Mouse (Mus musculus) liver, adult 2 months (tissue): ENCODE results near the gene Phactr2. TPM values are rescaled to one million over a fixed set of nuclear protein-coding genes. Genes with fewer than 3 reads are reported as not detected.

Experiments
- DNase-seq: peaks from one replicate; pipeline ENCODE4 v3.0.0-alpha.2; 2011; ENCODE audit warnings: low read depth, low spot score; ENCODE audit errors: extremely low read depth
- H3K27ac ChIP-seq: fragments of 200-500 bp; replicated peaks from 2 replicates; pipeline ENCODE4 v1.5.1; 2012; ENCODE audit warnings: low read depth, mild to moderate bottlenecking, control low read depth, inconsistent platforms, low read length; ENCODE audit not compliant: insufficient read depth
- H3K27me3 ChIP-seq: fragments of 200-500 bp; 2 replicates; pipeline ENCODE4 v1.6.1; 2012; ENCODE audit warnings: mild to moderate bottlenecking, moderate library complexity, low read length, inconsistent platforms; ENCODE audit not compliant: control insufficient read depth, insufficient read depth
- H3K36me3 ChIP-seq: fragments of 200-500 bp; 2 replicates; pipeline ENCODE4 v1.6.1; 2012; ENCODE audit warnings: low read length, inconsistent platforms; ENCODE audit not compliant: control insufficient read depth, insufficient read depth
- H3K4me1 ChIP-seq: fragments of 200-500 bp; 2 replicates; pipeline ENCODE4 v1.6.1; 2011; ENCODE audit warnings: low read length; ENCODE audit not compliant: control insufficient read depth, insufficient read depth
- H3K4me3 ChIP-seq: fragments of 200-500 bp; 2 replicates; pipeline ENCODE4 v1.5.1; 2011; ENCODE audit warnings: low read depth, mild to moderate bottlenecking, control low read depth, low read length, moderate library complexity; ENCODE audit not compliant: insufficient read depth
- H3K79me2 ChIP-seq: fragments of 200-500 bp; 2 replicates; pipeline ENCODE4 v1.6.1; 2012; ENCODE audit warnings: inconsistent platforms, mild to moderate bottlenecking, low read length, moderate library complexity; ENCODE audit not compliant: control insufficient read depth, insufficient read depth
- H3K9ac ChIP-seq: fragments of 200-500 bp; 2 replicates; pipeline ENCODE4 v1.6.1; 2012; ENCODE audit warnings: low read depth, mild to moderate bottlenecking, control low read depth, inconsistent platforms, low read length
- CTCF ChIP-seq: fragments of 200-500 bp; IDR thresholded peaks from 2 replicates; pipeline ENCODE4 v1.5.1; 2011; ENCODE audit warnings: low read depth, low read length, control low read depth
- POLR2A ChIP-seq: fragments of 200-500 bp; IDR thresholded peaks from 2 replicates; pipeline ENCODE4 v1.6.1; 2011; ENCODE audit warnings: low read length, control low read depth; ENCODE audit not compliant: insufficient read depth; ENCODE audit errors: extremely low read depth
- WGBS: fragments of 180-500 bp; shearing (Covaris S2); methylation state at CpG from one replicate; pipeline ENCODE4 v1.1.7; 2018; 5-methylcytosine and 5-hydroxymethylcytosine counted together
- polyA plus RNA-seq: library from polyadenylated mRNA; depleted of rRNA; stranded (reverse); fragments of >200 nt; gene quantifications from 2 replicates; pipeline ENCODE4 v1.2.3, GENCODE M21; 2012
- total RNA-seq: library from RNA; depleted of rRNA; stranded (reverse); fragments of >200 nt; gene quantifications from 2 replicates; pipeline ENCODE4 v1.2.3, GENCODE M21; 2014

Gene Phactr2
- total and polyA plus RNA-seq, 2 experiments = 1.2 to 3.9 TPM

GRCm38 (mm10) chr10:13336964-13337363 lies 137.2 kb downstream of the Phactr2 start:
- no peaks in the 10 kb centered on the region for H3K27me3 ChIP-seq
- no peak overlapping the region for H3K4me3 ChIP-seq
- no peak for DNase-seq
- no peaks in the 10 kb centered on the region for H3K36me3 ChIP-seq
- H3K4me1 ChIP-seq = no peaks in the 10 kb centered on the region
- TF ChIP-seq POLR2A (no peak), CTCF (no peak)
- WGBS = 60% methylated on average over 4 of the region's 4 CpGs
- no peak overlapping the region for H3K27ac ChIP-seq
- no peaks in the 10 kb centered on the region for H3K79me2 ChIP-seq
- H3K9ac ChIP-seq = no peak overlapping the region

- H3K79me2 ChIP-seq = no peaks in the 10 kb centered on the region
- H3K9ac ChIP-seq = no peak overlapping the region
- no peak overlapping the region for H3K27ac ChIP-seq
- no peak for TF ChIP-seq POLR2A
- no peak for TF ChIP-seq CTCF
- H3K27me3 ChIP-seq = no peaks in the 10 kb centered on the region
- no peaks in the 10 kb centered on the region for H3K4me1 ChIP-seq
- WGBS = 82% methylated on average over 6 of the region's 6 CpGs
- H3K4me3 ChIP-seq = no peak overlapping the region
- H3K36me3 ChIP-seq = no peaks in the 10 kb centered on the region
- DNase-seq = no peak
Measured at GRCm38 (mm10) chr10:13335814-13336213, 138.4 kb downstream of the Phactr2 start.

GRCm38 (mm10) chr10:13335347-13335746 lies 138.9 kb downstream of the Phactr2 start:
- Histone ChIP-seq H3K4me3 (no peak overlapping the region), H3K9ac (no peak overlapping the region), H3K4me1 (no peaks in the 10 kb centered on the region), H3K27ac (no peak overlapping the region), H3K27me3 (no peaks in the 10 kb centered on the region), H3K36me3 (no peaks in the 10 kb centered on the region), H3K79me2 (no peaks in the 10 kb centered on the region)
- no peak for TF ChIP-seq CTCF
- TF ChIP-seq POLR2A = no peak
- no peak for DNase-seq
- 85% methylated on average over 6 of the region's 6 CpGs for WGBS

DNA sequence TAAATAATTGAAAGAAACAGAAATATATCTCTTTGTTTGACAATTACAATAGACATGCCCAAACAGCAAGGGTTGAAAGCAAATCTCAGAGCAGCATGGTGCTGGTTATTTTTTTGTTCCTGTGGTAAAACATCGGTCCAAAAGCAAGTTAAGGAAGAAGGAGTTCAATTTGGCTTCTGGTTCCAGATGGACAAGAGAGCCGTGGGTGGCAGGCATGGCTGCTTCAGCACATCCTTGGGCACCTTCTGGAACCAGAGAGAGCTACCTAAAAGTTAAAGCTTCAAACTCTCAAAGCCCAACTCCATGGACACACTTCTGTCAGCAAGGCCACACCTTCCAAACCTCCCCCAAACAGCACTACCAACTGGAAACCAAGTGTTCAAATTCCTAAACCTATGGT lies 140.4 kb downstream of the Phactr2 start:
- H3K36me3 ChIP-seq = no peaks in the 10 kb centered on the region
- H3K79me2 ChIP-seq = no peaks in the 10 kb centered on the region
- no peak overlapping the region for H3K4me3 ChIP-seq
- no peak for TF ChIP-seq CTCF
- TF ChIP-seq POLR2A = no peak
- H3K27me3 ChIP-seq = no peaks in the 10 kb centered on the region
- H3K4me1 ChIP-seq = no peaks in the 10 kb centered on the region
- H3K9ac ChIP-seq = no peak overlapping the region
- no peak for DNase-seq
- 88% methylated on average over 2 of the region's 2 CpGs for WGBS
- H3K27ac ChIP-seq = no peak overlapping the region

- H3K4me3 ChIP-seq = no peak overlapping the region
- H3K9ac ChIP-seq = no peak overlapping the region
- DNase-seq = no peak
- H3K36me3 ChIP-seq = no peaks in the 10 kb centered on the region
- WGBS = 59% methylated on average over 2 of the region's 2 CpGs
- H3K27me3 ChIP-seq = no peaks in the 10 kb centered on the region
- no peaks in the 10 kb centered on the region for H3K4me1 ChIP-seq
- TF ChIP-seq CTCF = no peak
- no peaks in the 10 kb centered on the region for H3K79me2 ChIP-seq
- H3K27ac ChIP-seq = no peak overlapping the region
Measured at GRCm38 (mm10) chr10:13332985-13333384, 141.2 kb downstream of the Phactr2 start.

DNA sequence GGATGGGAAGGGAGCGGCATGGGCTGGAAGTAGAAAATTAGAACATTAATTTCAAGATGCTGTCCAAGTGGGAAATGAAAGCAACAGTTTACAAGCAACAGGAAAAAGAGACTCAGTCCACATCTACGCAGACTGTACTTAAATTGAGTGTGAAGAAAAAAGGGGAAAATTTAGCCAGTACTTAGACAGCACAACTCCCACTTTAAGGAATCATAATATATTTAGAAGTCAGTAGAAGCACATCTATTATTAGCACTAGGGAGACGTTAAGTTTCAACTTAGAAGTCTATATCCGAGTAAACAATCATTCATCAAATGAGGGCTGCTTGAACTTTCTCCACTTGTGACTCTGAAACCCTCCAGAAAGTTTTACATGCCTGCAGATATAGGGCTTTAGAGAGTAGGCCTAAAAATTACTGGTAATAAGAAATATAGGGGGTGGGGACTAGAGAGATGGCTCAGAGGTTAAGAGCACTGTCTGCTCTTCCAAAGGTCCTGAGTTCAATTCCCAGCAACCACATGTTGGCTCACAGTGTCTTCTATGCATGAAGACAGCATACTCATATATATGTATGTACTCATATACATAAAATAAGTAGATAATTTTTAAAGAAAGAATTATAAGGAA lies 142.7 kb downstream of the Phactr2 start:
- TF ChIP-seq CTCF = no peak
- no peak for TF ChIP-seq POLR2A
- DNase-seq = no peak

More for the DNA sequence above, 142.7 kb downstream of the Phactr2 start:
- Histone ChIP-seq H3K4me1 (no peaks in the 10 kb centered on the region), H3K79me2 (no peaks in the 10 kb centered on the region), H3K27me3 (no peaks in the 10 kb centered on the region), H3K4me3 (no peak overlapping the region), H3K9ac (no peak overlapping the region), H3K36me3 (no peaks in the 10 kb centered on the region), H3K27ac (no peak overlapping the region)
- 84% methylated on average over 4 of the region's 4 CpGs for WGBS
